Mouse (Mus musculus) G1E (cell line): ENCODE measurements around the gene Pde4d.

Source experiments
- CTCF ChIP-seq: IDR thresholded peaks from 2 replicates; pipeline ENCODE4 v1.5.1; 2012; ENCODE audit warnings: low read depth, low read length, inconsistent platforms, mixed read lengths
- GATA1 ChIP-seq: IDR thresholded peaks from 2 replicates; pipeline ENCODE4 v1.6.1; 2012; ENCODE audit warnings: borderline replicate concordance, low read length, inconsistent platforms, mixed read lengths
- TAL1 ChIP-seq: conservative IDR thresholded peaks from 2 replicates; pipeline ENCODE4 v1.6.1; 2012; ENCODE audit warnings: low read depth, low read length, inconsistent platforms, mixed read lengths

GRCm38 (mm10) chr13:109917551-109917950 is 1467.8 kb downstream of the Pde4d start:
- no peak for TF ChIP-seq CTCF
- no peak for TF ChIP-seq TAL1
- no peak for TF ChIP-seq GATA1
